Mouse (Mus musculus) left cerebral cortex, postnatal 4 days (tissue): Measurements from ENCODE around the gene Tshz3. TPM values are rescaled to one million over a fixed set of nuclear protein-coding genes. Genes with fewer than 3 reads are reported as not detected.
A peak's percentile ranks its signal among the peaks of the same experiment; 100 is the strongest.

ENCODE experiments used
- DNase-seq: peaks from one replicate; pipeline ENCODE4 v3.0.0-alpha.2; 2022
- intact Hi-C: fragments of 180-260 bp; cut with DNase I; formaldehyde crosslinking; loops from one replicate; pipeline ENCODE4 v1.15.1; 2025
- total RNA-seq, 2 experiments: library from RNA; stranded (reverse); gene quantifications; 2 replicates each; pipeline ENCODE4 v1.2.3; 2021

Tshz3 gene
- total RNA-seq, 2 experiments from 2014 or later: 62.3 to 64.5 TPM

DNA sequence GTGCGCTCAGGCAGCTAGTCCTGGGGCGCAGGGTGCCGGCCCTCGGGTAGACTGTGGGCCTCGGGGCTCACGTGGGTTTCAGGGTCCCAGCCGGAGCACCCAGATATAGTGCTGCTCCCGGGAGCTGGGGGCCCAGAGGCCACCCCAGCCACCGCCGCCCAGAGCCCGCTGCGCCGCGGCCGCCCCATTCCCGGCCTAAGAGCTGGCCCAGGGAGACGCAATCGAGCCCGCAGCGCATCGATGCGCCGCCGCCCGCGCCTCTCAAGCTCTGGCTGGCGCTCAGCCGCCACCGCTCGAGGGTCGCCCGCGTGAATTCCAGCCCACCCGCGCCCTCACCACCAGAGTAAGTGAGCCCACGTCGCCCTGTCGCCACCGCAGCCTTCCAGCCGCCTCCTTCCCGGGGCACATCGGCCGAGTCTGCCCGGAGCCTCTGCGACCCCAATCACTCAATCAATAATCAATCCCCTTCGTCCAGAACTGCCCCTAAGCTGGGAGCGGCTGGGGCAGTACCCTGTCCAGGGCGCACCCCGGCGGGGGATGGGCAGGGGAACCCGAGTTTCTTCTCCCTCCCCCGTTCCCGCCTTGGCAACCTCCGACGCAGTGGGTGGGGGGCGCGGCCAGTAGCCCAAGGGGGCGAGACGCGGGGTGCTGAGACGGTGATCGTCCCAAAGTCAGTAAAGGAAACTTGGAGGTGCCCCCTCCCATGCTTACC, 1.4 kb upstream of the Tshz3 start:
- DNase-seq: peak; percentile 68
- intact Hi-C loops: loop anchor here (5.0 to 10.0 kb wide), 2 partner anchors 362 to 624 kb away; no protein-coding TSS in a partner anchor

GRCm38 (mm10) chr7:36697118-36697855, 631 bp upstream of the Tshz3 start:
- intact Hi-C loops: loop anchor here (5.0 to 10.0 kb wide), 2 partner anchors 362 to 625 kb away; no protein-coding TSS in a partner anchor
- DNase-seq: peak; percentile 61

GRCm38 (mm10) chr7:36698589-36698946, 650 bp downstream of the Tshz3 start:
- intact Hi-C loops: loop anchor here (5.0 to 10.0 kb wide), 2 partner anchors 364 to 626 kb away; no protein-coding TSS in a partner anchor
- DNase-seq: no peak

DNA sequence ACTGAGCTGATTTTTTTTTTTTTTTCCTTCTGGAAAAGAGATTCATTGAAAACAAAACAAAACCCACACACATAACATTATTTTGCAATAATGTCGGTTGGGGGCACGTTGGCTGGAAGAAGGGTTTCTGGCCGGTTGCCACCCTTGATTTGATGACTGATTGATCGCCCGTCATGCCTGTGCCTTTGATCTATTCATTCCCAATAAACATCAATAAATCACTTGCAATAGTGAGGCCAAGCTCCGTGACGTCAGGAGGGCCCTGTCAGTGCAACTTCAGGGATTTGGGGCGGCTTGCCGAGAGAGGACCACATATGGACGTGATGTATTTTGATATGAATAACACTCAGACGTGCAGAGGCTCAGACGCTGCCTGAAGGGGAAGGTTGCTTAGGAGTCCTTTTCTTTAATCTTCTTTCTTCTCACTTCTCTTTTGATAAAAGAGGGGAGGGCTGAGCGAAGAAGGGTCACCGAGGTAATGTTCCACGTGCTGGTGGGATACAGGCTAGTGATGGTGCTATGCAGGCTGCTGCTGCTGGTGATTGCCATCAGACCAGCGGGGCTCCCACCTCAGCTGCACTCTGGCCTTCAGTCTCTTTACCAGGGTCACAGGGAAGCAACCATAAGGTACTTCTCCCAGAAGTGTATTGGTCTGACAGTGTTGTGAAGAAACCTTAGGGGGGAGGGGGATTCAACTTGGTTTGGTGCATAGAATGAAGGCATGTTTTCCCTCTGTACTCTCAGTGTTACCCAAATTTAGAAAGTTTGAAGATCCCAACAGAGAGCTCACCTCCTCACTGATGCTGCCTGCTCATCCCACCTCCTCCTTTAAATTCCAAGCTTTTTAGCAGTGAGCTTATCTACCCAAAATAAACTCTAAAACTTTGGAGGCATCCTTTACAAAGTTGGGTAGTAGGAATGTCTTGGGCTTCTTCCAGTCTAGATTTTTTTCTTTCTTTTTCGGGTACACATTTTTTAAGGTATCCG, 1.4 kb downstream of the Tshz3 start:
- intact Hi-C loops: loop anchor here (5.0 to 10.0 kb wide), 2 partner anchors 364 to 627 kb away; no protein-coding TSS in a partner anchor
- no peak for DNase-seq

DNA sequence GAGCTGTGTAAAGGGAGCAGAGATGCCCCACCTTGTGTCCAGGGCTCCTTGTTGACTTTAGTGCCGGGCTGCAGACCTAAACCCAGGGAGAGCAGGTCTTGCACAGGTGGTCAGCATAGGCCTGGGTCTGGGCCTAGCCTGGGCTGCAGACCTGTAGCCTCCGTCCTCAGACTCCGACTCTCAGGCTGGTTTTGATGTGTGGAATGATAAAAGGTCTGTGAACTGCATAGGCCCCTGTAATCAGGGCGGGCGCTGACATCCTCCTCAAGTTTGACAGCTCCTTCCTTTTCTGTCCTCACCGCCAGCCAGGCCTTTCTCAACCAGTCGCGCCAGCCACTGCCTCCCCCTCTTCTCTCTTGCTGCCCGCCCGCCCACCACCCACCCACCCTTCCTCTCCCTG, 8.7 kb downstream of the Tshz3 start:
- intact Hi-C loops: no loop called here
- DNase-seq: no peak

- intact Hi-C loops: no loop called here
- DNase-seq: no peak
Measured at GRCm38 (mm10) chr7:36707266-36707665, 9.3 kb downstream of the Tshz3 start.

DNA sequence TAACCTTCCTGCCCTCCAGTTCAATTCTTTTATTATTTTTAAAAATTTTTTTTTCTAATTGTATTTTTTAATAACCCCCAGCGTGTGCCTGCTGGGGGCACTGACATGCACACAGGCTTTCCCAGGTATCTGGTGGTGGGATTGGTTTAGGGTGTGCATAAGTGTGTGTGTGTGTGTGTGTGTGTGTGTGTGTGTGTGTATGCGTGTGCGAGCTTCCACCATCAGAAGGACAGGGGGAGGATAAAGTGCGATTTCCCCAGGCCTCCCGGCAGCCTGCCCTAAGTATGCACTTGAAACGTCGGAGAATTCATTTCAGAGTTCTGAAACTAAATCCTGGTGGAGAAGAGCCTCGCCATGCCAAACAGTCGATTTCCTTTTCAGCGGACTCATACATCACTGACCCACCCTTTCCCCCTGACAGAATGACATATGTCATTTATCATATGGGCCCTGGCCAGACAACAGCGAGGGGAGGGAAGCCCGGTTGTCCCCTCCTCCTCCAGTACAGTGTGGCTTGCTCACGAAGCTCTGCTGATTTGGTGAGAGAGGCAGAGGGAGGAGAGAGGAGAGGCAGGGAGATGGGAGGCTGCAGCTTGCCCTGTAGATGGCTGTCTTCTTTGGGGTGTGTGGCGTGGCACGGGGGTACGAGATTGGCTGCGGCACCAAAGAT, 9.9 kb downstream of the Tshz3 start:
- intact Hi-C loops: no loop called here
- DNase-seq: no peak

DNA sequence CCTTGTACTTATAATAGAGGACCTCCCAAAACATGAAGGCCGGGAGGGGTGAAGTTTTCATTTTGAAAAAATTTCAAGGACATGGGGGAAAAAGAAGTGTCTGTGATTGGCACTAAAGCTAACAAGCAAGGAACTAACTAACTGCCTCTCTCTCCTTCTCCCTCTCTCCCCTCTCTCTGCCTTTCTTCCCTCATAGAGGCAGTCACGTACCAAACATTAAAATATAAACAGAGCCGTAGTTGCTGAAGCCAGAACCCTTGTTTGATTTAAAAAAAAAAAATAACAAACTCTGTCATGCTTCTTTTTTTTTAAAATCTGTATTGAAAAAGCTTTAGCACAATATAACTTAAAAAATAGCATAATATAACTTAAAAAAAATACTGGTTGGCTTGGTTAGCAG, 10.9 kb downstream of the Tshz3 start:
- intact Hi-C loops: no loop called here
- no peak for DNase-seq

GRCm38 (mm10) chr7:36709239-36709638, 11.3 kb downstream of the Tshz3 start:
- DNase-seq: peak; percentile 60
- intact Hi-C loops: no loop called here

- intact Hi-C loops: no loop called here
- DNase-seq: no peak
Measured at GRCm38 (mm10) chr7:36709974-36710373, 12.1 kb downstream of the Tshz3 start.

- intact Hi-C loops: no loop called here
- no peak for DNase-seq
Measured at GRCm38 (mm10) chr7:36710387-36710786, 12.5 kb downstream of the Tshz3 start.

DNA sequence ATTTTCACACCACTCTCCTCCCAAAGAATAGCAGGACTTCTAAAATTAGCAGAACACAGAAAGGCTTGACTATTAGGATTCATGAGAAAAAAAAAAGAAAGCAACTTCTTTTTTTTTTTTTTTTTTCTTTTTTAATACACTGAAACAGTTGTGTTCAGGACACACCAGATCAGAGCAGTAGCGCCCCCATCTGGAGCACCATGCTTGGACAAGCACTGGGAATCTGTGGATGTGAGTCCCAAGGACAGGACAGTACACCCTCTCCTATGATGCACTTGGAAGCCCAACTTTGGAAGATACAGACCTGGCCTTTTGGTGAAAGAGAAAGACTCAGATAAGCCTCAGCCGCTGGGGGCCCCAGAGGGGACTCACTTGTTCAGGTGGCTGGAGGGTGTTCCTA, 13.8 kb downstream of the Tshz3 start:
- intact Hi-C loops: no loop called here
- peak; percentile 43 for DNase-seq

DNA sequence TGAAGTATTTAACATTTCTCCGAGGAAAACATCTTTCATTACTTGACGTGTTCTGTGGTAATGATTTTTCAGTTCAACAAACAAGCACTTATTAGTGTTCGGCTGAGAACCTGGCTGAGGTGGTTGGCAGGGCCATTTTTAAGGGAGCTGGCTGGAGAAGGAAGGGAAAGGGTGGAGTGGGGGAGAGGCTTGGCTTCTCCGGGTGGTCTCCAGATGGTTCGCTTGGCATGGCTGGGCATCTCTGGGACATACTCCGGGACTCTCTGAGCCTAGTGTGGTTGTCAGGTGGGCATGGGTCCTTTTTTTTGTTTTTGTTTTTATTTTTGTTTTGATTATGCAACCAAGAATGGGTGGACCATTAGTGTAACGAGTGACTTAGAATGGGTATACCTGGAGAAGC, 16.4 kb downstream of the Tshz3 start:
- peak; percentile 43 for DNase-seq
- intact Hi-C loops: no loop called here

DNA sequence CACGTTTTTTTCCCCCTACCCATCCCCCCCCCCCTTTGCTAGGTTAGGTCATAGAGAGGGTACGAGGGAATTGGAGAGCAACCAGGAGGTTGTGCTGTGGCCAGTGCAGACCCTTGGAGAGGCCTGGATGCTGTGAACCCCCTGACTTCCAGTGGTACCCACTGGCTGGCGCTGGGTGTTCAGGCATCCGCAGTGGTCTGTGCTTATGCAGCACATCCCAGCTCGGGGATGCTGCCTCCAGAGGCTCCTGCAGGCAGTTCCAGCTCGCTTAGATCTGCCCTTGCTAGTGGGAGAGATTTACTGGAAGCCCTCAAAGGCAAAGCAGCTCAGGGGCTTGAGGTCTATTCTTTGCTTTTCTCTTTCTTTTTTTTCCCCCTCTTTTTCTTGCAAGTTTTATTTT, 19.3 kb downstream of the Tshz3 start:
- intact Hi-C loops: loop anchor here (5.0 kb wide), 1 partner anchor 625 kb away; no protein-coding TSS in a partner anchor

GRCm38 (mm10) chr7:36720830-36721229, 22.9 kb downstream of the Tshz3 start:
- intact Hi-C loops: no loop called here
- no peak for DNase-seq

More for the DNA sequence above, 19.3 kb downstream of the Tshz3 start:
- DNase-seq: peak; percentile 34

GRCm38 (mm10) chr7:36736303-36737050, 38.6 kb downstream of the Tshz3 start:
- intact Hi-C loops: no loop called here
- DNase-seq: peak; percentile 71

GRCm38 (mm10) chr7:36751480-36751879, 53.6 kb downstream of the Tshz3 start:
- no peak for DNase-seq
- intact Hi-C loops: no loop called here

- intact Hi-C loops: no loop called here
- DNase-seq: no peak
Measured at GRCm38 (mm10) chr7:36767501-36768092, 69.7 kb downstream of the Tshz3 start.

DNA sequence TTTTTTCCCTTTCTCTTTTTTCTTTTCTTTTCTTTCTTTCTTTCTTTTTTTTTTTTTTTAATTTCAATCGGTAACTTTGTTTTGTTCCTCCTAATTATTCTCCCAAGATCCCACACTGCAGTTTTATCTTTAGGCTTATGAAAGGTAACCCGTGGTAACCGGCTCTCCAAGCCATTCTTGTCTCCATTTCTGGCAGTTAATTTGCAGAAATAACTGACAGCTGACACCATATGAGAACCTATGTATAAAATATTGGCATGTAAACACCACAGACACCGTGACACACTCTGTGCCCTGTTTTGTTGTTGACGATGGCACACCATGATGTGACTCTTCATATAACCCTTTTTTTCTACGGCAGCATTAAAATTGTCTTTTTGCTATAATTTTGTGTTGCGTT, 75.2 kb downstream of the Tshz3 start:
- DNase-seq: no peak
- intact Hi-C loops: no loop called here
